In genomic region chr8:108691456-108692238, GRCm38 (mm10) we compare ENCODE assay signal across 7 mouse cellular contexts.
DNase-seq lines count a peak whose midpoint lies in the region; ATAC-seq and TF ChIP-seq lines count a peak whose summit lies in the region.

No protein-coding gene starts in this region.

- peak overlapping the region; percentile 49 for H3K4me2 ChIP-seq in hindbrain, postnatal 0 days (ENCODE audit: low read depth, low read length)
- peak overlapping the region; percentile 55 for H3K4me2 ChIP-seq in lung, embryonic 16.5 days (ENCODE audit: low read depth, low read length)

- DNase-seq in urinary bladder, postnatal 14 days (ENCODE audit: low spot score), result peak; percentile 67
- DNase-seq in urinary bladder, adult 18-20 months (ENCODE audit: low spot score in 2 of 2), result no peak
- DNase-seq in forebrain, embryonic 10.5 days (ENCODE audit: extremely low spot score, low spot score), result peak; percentile 52
- DNase-seq in hindbrain, postnatal 0 days (ENCODE audit: low spot score), result peak; percentile 70
- peak; percentile 74 for DNase-seq in splenic B cell, adult 2 months (ENCODE audit: low read depth, low spot score)
- no peak for DNase-seq in spleen, adult 18-20 months

- ATAC-seq in hindbrain, postnatal 0 days, result peak; percentile 67
- ATAC-seq in lung, embryonic 16.5 days (ENCODE audit: low read depth), result peak; percentile 44

- H3K4me3 ChIP-seq in forebrain, embryonic 10.5 days, result peak overlapping the region; percentile 47
- H3K4me3 ChIP-seq in hindbrain, postnatal 0 days (ENCODE audit: low read length), result peak overlapping the region; percentile 24
- H3K4me3 ChIP-seq in lung, embryonic 16.5 days (ENCODE audit: low read length), result peak overlapping the region; percentile 36

- H3K36me3 ChIP-seq in forebrain, embryonic 10.5 days (replicated peaks), result no peaks in the 10 kb centered on the region
- no peaks in the 10 kb centered on the region for H3K36me3 ChIP-seq in hindbrain, postnatal 0 days (ENCODE audit: insufficient read depth, low read length)
- H3K36me3 ChIP-seq in lung, embryonic 16.5 days (ENCODE audit: control insufficient read depth, insufficient read depth, low read length), result no peaks in the 10 kb centered on the region
- no peaks in the 10 kb centered on the region for H3K36me3 ChIP-seq in splenic B cell, adult 2 months (ENCODE audit: control insufficient read depth, insufficient read depth, low read length, poor library complexity, severe bottlenecking)

- H3K9ac ChIP-seq in hindbrain, postnatal 0 days (replicated peaks; ENCODE audit: low read length), result peak overlapping the region; percentile 33; the same call in 1 of the 2 replicates
- peak overlapping the region; percentile 3; the same call in 1 of the 2 replicates for H3K9ac ChIP-seq in lung, embryonic 16.5 days (ENCODE audit: low read length)

- H3K9me3 ChIP-seq in forebrain, embryonic 10.5 days, result no peaks in the 10 kb centered on the region
- no peaks in the 10 kb centered on the region for H3K9me3 ChIP-seq in hindbrain, postnatal 0 days (ENCODE audit: low read length)
- no peaks in the 10 kb centered on the region for H3K9me3 ChIP-seq in lung, embryonic 16.5 days (ENCODE audit: control insufficient read depth, low read length)

- H3K27me3 ChIP-seq in forebrain, embryonic 10.5 days (ENCODE audit: poor library complexity, severe bottlenecking), result peaks cover 73% of the 10 kb centered on the region
- H3K27me3 ChIP-seq in hindbrain, postnatal 0 days (ENCODE audit: insufficient read depth, low read length), result peaks cover 33% of the 10 kb centered on the region
- H3K27me3 ChIP-seq in lung, embryonic 16.5 days (ENCODE audit: control insufficient read depth, insufficient read depth, low read depth, low read length), result peaks cover 24% of the 10 kb centered on the region
- peaks cover under 1% of the 10 kb centered on the region; the same call in 1 of the 2 replicates for H3K27me3 ChIP-seq in splenic B cell, adult 2 months (ENCODE audit: control insufficient read depth, insufficient read depth, low read length, poor library complexity, severe bottlenecking)

- 3% methylated on average over 18 of the region's 21 CpGs for WGBS in forebrain, embryonic 10.5 days
- 4% methylated on average over 21 of the region's 21 CpGs for WGBS in hindbrain, postnatal 0 days
- WGBS in lung, embryonic 16.5 days, result 3% methylated on average over 21 of the region's 21 CpGs

- peak overlapping the region; percentile 78 for H3K27ac ChIP-seq in forebrain, embryonic 10.5 days
- peak overlapping the region; percentile 69 for H3K27ac ChIP-seq in hindbrain, postnatal 0 days
- peak overlapping the region; percentile 2; the same call in 1 of the 2 replicates for H3K27ac ChIP-seq in lung, embryonic 16.5 days (ENCODE audit: low read length)

- no peak for TF ChIP-seq CTCF in hindbrain, postnatal 0 days (IDR thresholded peaks at IDR 0.05; ENCODE audit: low read depth)

- H3K4me1 ChIP-seq in forebrain, embryonic 10.5 days, result peaks cover 48% of the 10 kb centered on the region
- H3K4me1 ChIP-seq in hindbrain, postnatal 0 days (ENCODE audit: insufficient read depth, low read length), result no peaks in the 10 kb centered on the region
- H3K4me1 ChIP-seq in lung, embryonic 16.5 days (replicated peaks; ENCODE audit: control insufficient read depth, insufficient read depth, low read length), result peaks cover 30% of the 10 kb centered on the region

Comparison
In these comparisons a context has a peak if more than half of its experiments do, and no peak if none do; other contexts are left out.
1. DNase-seq: peak in urinary bladder, postnatal 14 days (single experiment), forebrain, embryonic 10.5 days (single experiment), hindbrain, postnatal 0 days (single experiment) and splenic B cell, adult 2 months (single experiment); none in urinary bladder, adult 18-20 months (0 of 2) and spleen, adult 18-20 months (0 of 2).
2. H3K27ac ChIP-seq: peak in every context shown above with its lines; median percentile 78 in forebrain, embryonic 10.5 days; 69 in hindbrain, postnatal 0 days; 2 in lung, embryonic 16.5 days.
3. Peak in every context shown above with its lines, with median percentiles within 50 percentile points of each other: H3K4me3 ChIP-seq.